Mouse (Mus musculus): ENCODE measurements around the gene Rpl35. TPM values are rescaled to one million over a fixed set of nuclear protein-coding genes. Genes with fewer than 3 reads are reported as not detected.
A peak's percentile ranks its signal among the peaks of the same experiment; 100 is the strongest.

Rpl35 gene
- polyA plus RNA-seq, 1 experiment from 2014 or later, result 974 TPM

GRCm38 (mm10) chr2:39007865-39008264, 2.4 kb upstream of the Rpl35 start:
- peaks cover 47% of the 10 kb centered on the region for H3K4me1 ChIP-seq
- under 1% methylated on average over 43 of the region's 44 CpGs for WGBS
- H3K36me3 ChIP-seq, result peaks cover 21% of the 10 kb centered on the region
- no peaks in the 10 kb centered on the region for H3K27me3 ChIP-seq
- H3K4me3 ChIP-seq, result peak overlapping the region; percentile 92
- no peaks in the 10 kb centered on the region for H3K9me3 ChIP-seq
- H3K4me2 ChIP-seq, result peak overlapping the region; percentile 73
- H3K27ac ChIP-seq, result peak overlapping the region; percentile 94
- peak overlapping the region; percentile 87 for H3K9ac ChIP-seq
- peak; percentile 83 for ATAC-seq (ENCODE audit: insufficient number of reproducible peaks, low FRiP score, low TSS enrichment, low read depth)

- Histone ChIP-seq H3K4me2 (peak overlapping the region; percentile 70), H3K36me3 (peaks cover 28% of the 10 kb centered on the region), H3K27me3 (no peaks in the 10 kb centered on the region), H3K4me3 (peak overlapping the region; percentile 68), H3K9ac (no peak overlapping the region), H3K27ac (no peak overlapping the region), H3K9me3 (no peaks in the 10 kb centered on the region), H3K4me1 (peaks cover 52% of the 10 kb centered on the region)
- 93% methylated on average over 14 of the region's 14 CpGs for WGBS
- no peak for ATAC-seq (ENCODE audit: insufficient number of reproducible peaks, low FRiP score, low TSS enrichment, low read depth)
Measured at GRCm38 (mm10) chr2:39006149-39006730, 816 bp upstream of the Rpl35 start.

- H3K4me2 ChIP-seq, result peak within 1 kb of the TSS; percentile 70
- peaks cover 44% of the 10 kb centered on the region for H3K4me1 ChIP-seq
- H3K27ac ChIP-seq, result peak within 1 kb of the TSS; percentile 93
- H3K9me3 ChIP-seq, result no peaks in the 10 kb centered on the region
- no peaks in the 10 kb centered on the region for H3K27me3 ChIP-seq
- H3K4me3 ChIP-seq, result peak within 1 kb of the TSS; percentile 68
- H3K9ac ChIP-seq, result peak within 1 kb of the TSS; percentile 75
- under 1% methylated on average over 58 of the region's 58 CpGs for WGBS
- peaks cover 36% of the 10 kb centered on the region for H3K36me3 ChIP-seq
- peak; percentile 83 for ATAC-seq (ENCODE audit: insufficient number of reproducible peaks, low FRiP score, low TSS enrichment, low read depth)
Measured at GRCm38 (mm10) chr2:39004880-39005435, 466 bp downstream of the Rpl35 start, which contains the start of gene Arpc5l. Gene Arpc5l, plus strand, starts transcription at chr2:39005348.

- peaks cover 42% of the 10 kb centered on the region for H3K36me3 ChIP-seq
- 0% methylated on average over 11 of the region's 11 CpGs for WGBS
- peak overlapping the region; percentile 93 for H3K27ac ChIP-seq
- peaks cover 40% of the 10 kb centered on the region for H3K4me1 ChIP-seq
- no peaks in the 10 kb centered on the region for H3K27me3 ChIP-seq
- ATAC-seq (ENCODE audit: insufficient number of reproducible peaks, low FRiP score, low TSS enrichment, low read depth), result no peak
- H3K9me3 ChIP-seq, result no peaks in the 10 kb centered on the region
- H3K4me2 ChIP-seq, result peak overlapping the region; percentile 70
- peak overlapping the region; percentile 68 for H3K4me3 ChIP-seq
- peak overlapping the region; percentile 75 for H3K9ac ChIP-seq
Measured at GRCm38 (mm10) chr2:39004372-39004771, 1.1 kb downstream of the Rpl35 start.

- no peak for ATAC-seq (ENCODE audit: insufficient number of reproducible peaks, low FRiP score, low TSS enrichment, low read depth)
- Histone ChIP-seq H3K4me3 (peak overlapping the region; percentile 68), H3K27ac (no peak overlapping the region), H3K4me2 (peak overlapping the region; percentile 70), H3K4me1 (peaks cover 33% of the 10 kb centered on the region), H3K9me3 (no peaks in the 10 kb centered on the region), H3K27me3 (no peaks in the 10 kb centered on the region), H3K9ac (no peak overlapping the region; the same call in 1 of the 2 replicates), H3K36me3 (peaks cover 43% of the 10 kb centered on the region)
- 61% methylated on average over 5 of the region's 5 CpGs for whole genome bisulfite sequencing
Measured at GRCm38 (mm10) chr2:39003512-39003911, 1.9 kb downstream of the Rpl35 start.

DNA sequence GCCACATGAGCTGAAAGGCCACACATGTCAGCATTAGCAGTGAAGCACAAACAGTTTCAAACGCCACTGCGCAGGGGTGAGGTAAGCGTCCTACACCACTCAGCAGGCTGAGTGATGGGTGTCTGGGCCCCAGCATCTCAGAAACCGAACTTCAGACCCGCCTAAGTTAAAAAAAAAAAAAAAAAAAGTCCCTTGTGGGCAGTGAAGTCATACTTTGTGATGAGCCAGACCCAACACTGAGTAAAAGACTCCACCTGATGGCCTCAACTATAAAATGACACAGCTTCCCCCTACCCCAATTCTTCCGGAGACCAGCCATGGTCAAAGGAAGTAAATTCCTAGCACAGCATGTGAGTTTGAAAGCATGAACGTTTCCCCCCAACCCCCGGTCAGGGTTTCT, 2.3 kb downstream of the Rpl35 start:
- H3K27me3 ChIP-seq, result no peaks in the 10 kb centered on the region
- peak overlapping the region; percentile 68; the same call in 1 of the 2 replicates for H3K4me3 ChIP-seq
- ATAC-seq (ENCODE audit: insufficient number of reproducible peaks, low FRiP score, low TSS enrichment, low read depth), result no peak
- peaks cover 43% of the 10 kb centered on the region for H3K36me3 ChIP-seq
- H3K9ac ChIP-seq, result no peak overlapping the region
- H3K4me1 ChIP-seq, result peaks cover 36% of the 10 kb centered on the region
- H3K9me3 ChIP-seq, result no peaks in the 10 kb centered on the region
- WGBS, result 52% methylated on average over 8 of the region's 8 CpGs
- peak overlapping the region; percentile 70 for H3K4me2 ChIP-seq
- H3K27ac ChIP-seq, result no peak overlapping the region; the same call in 1 of the 2 replicates

GRCm38 (mm10) chr2:39001866-39002265, 3.6 kb downstream of the Rpl35 start:
- Histone ChIP-seq H3K9ac (no peak overlapping the region), H3K4me3 (no peak overlapping the region), H3K4me1 (peaks cover 40% of the 10 kb centered on the region), H3K4me2 (no peak overlapping the region), H3K9me3 (no peaks in the 10 kb centered on the region), H3K27ac (no peak overlapping the region), H3K36me3 (peaks cover 43% of the 10 kb centered on the region), H3K27me3 (no peaks in the 10 kb centered on the region)
- WGBS, result 78% methylated on average over 3 of the region's 3 CpGs
- ATAC-seq (ENCODE audit: insufficient number of reproducible peaks, low FRiP score, low TSS enrichment, low read depth), result no peak

DNA sequence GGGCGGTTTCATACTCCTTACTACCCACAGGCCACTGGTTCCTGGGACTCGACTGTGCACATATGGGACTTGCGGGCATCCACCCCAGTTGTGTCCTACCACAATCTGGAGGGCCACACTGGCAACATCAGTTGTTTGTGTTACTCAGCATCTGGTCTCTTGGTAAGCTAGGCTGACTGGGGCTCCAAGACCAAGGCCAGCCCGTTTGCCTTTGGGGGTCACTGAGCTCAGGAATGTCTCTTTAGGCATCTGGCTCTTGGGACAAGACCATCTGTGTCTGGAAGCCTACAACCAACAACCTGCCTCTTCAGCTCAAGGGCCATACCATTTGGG, 4.9 kb downstream of the Rpl35 start:
- H3K9ac ChIP-seq, result no peak overlapping the region
- no peak overlapping the region for H3K4me3 ChIP-seq
- peaks cover 43% of the 10 kb centered on the region for H3K36me3 ChIP-seq
- H3K4me2 ChIP-seq, result no peak overlapping the region
- peaks cover 32% of the 10 kb centered on the region for H3K4me1 ChIP-seq
- no peaks in the 10 kb centered on the region for H3K9me3 ChIP-seq
- H3K27me3 ChIP-seq, result no peaks in the 10 kb centered on the region
- no peak for ATAC-seq (ENCODE audit: insufficient number of reproducible peaks, low FRiP score, low TSS enrichment, low read depth)
- H3K27ac ChIP-seq, result no peak overlapping the region
- 80% methylated on average over 4 of the region's 4 CpGs for WGBS

DNA sequence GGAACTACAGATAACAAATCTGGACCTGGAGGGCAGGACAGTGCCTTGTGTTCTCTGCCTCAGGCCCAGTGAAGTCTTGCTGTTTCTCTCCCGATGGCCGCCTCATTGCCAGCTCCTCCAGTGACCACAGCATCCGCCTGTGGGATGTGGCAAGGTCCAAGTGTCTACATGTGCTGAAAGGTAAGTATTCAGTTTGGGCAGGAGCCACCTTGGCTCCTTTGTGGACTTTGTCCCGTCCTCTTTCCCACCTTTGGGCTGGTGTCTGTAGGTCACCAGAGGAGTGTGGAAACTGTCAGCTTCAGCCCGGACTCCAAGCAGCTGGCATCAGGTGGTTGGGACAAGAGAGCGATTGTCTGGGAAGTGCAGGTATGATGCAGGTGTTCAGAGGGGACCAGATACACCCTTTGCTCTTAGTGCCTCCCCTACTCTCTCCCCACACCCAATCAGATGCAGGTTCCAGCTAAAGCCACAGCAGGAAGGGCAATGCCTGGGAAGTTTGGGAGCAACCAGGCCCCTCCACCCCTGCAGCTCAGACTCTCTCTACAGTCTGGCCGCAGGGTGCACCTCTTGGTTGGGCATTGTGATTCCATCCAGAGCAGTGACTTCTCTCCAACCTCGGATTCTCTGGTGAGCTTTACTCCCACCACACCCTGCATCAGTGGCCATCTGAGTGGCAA, 5.4 kb downstream of the Rpl35 start:
- H3K36me3 ChIP-seq, result peaks cover 43% of the 10 kb centered on the region
- no peak overlapping the region for H3K27ac ChIP-seq
- 65% methylated on average over 8 of the region's 8 CpGs for WGBS
- H3K4me2 ChIP-seq, result no peak overlapping the region
- H3K4me1 ChIP-seq, result peaks cover 32% of the 10 kb centered on the region
- H3K9ac ChIP-seq, result no peak overlapping the region
- H3K9me3 ChIP-seq, result no peaks in the 10 kb centered on the region
- H3K27me3 ChIP-seq, result no peaks in the 10 kb centered on the region
- no peak overlapping the region for H3K4me3 ChIP-seq
- ATAC-seq (ENCODE audit: insufficient number of reproducible peaks, low FRiP score, low TSS enrichment, low read depth), result no peak

- H3K4me2 ChIP-seq, result no peak overlapping the region
- no peak overlapping the region for H3K4me3 ChIP-seq
- WGBS, result 48% methylated on average over 4 of the region's 4 CpGs
- no peak for ATAC-seq (ENCODE audit: insufficient number of reproducible peaks, low FRiP score, low TSS enrichment, low read depth)
- H3K9ac ChIP-seq, result no peak overlapping the region
- H3K9me3 ChIP-seq, result no peaks in the 10 kb centered on the region
- H3K36me3 ChIP-seq, result peaks cover 43% of the 10 kb centered on the region
- H3K27ac ChIP-seq, result no peak overlapping the region
- H3K4me1 ChIP-seq, result peaks cover 32% of the 10 kb centered on the region
- no peaks in the 10 kb centered on the region for H3K27me3 ChIP-seq
Measured at GRCm38 (mm10) chr2:38999381-38999780, 6.0 kb downstream of the Rpl35 start.

DNA sequence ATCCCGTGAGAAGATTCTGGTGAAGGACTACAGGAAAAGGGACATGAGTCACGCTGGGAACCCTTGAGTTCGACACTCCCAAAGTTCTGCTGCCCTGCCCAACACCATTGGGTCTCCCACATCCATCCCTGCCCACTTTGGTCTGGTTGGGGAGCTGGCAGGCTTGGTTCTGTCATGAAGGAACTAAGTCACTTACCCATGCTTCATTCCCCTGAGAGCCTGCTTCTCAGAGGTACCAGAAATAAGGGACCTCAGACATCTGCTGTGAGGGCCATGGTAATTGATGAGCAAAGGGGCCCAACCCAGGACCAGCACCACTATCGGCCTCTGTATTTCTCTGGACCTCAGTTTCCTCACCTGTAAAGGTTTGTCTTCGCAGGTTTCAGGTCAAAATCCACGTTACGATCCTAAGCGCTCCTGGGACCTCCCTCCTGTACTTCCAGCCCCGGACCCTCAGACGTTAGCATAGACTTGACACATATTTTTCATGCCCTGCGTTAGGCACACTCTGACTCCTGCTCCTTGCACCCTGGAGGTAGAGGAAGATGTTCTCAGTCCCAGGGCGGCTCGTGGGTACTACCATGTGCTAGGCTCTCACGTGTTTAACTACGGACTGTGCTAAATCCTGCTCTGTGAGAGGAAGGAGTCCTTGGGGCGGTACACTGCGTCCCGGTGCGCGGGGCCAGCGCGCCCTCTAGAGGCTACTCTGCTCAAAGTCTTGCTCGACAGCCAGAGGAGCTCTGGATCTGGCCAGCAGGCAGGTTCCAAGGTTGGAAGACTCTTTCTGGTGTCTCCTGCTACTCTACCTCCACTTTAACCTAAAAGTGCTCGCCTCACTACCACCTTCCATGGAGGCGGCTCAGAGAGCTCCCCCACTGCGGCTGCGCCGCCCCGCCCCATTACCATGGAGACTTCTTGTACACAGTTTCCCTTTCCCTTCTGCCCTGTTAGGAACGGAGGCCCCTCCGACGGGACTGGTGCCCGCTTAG, 7.7 kb downstream of the Rpl35 start, which contains the start of gene Wdr38:
TSS of gene Wdr38 (plus strand) at position 91 of the 989 bp plus-strand sequence.
- ATAC-seq (ENCODE audit: insufficient number of reproducible peaks, low FRiP score, low TSS enrichment, low read depth), result peak; percentile 87
- peaks cover 17% of the 10 kb centered on the region for H3K4me1 ChIP-seq
- peak within 1 kb of the TSS; percentile 48 for H3K4me3 ChIP-seq
- peak within 1 kb of the TSS; percentile 37 for H3K9ac ChIP-seq
- no peaks in the 10 kb centered on the region for H3K9me3 ChIP-seq
- peak within 1 kb of the TSS; percentile 63 for H3K4me2 ChIP-seq
- H3K36me3 ChIP-seq, result peaks cover 32% of the 10 kb centered on the region
- H3K27ac ChIP-seq, result 0 out of 2 replicates have a peak within 1 kb of the TSS, but pooled peaks have one; percentile 55
- H3K27me3 ChIP-seq, result no peaks in the 10 kb centered on the region
- 13% methylated on average over 33 of the region's 33 CpGs for WGBS
